Mouse (Mus musculus) forebrain, postnatal 0 days (tissue): ENCODE data around the gene Bhlhe40. TPM values are rescaled to one million over a fixed set of nuclear protein-coding genes. Genes with fewer than 3 reads are reported as not detected.

Experiments
- ATAC-seq: fragments of 200-750 bp; cut with Nextera tagmentation; 2 replicates; pipeline ENCODE4 v1.8.0; 2017; ENCODE audit warnings: mild to moderate bottlenecking, moderate library complexity
- DNase-seq: peaks from one replicate; pipeline ENCODE4 v3.0.0-alpha.2; 2015
- H3K27ac ChIP-seq: fragments of 300-500 bp; sonication (generic); 2 replicates; pipeline ENCODE4 v1.5.1; 2014; ENCODE audit warnings: low read depth, mild to moderate bottlenecking, antibody characterized with exemption, low read length, moderate library complexity, mixed read lengths
- H3K27me3 ChIP-seq: fragments of 300-500 bp; sonication (generic); 2 replicates; pipeline ENCODE4 v1.6.1; 2014; ENCODE audit warnings: mild to moderate bottlenecking, low read length, mixed read lengths; ENCODE audit not compliant: insufficient read depth
- H3K36me3 ChIP-seq: fragments of 300-500 bp; sonication (generic); 2 replicates; pipeline ENCODE4 v1.6.1; 2014; ENCODE audit warnings: mild to moderate bottlenecking, moderate library complexity; ENCODE audit not compliant: insufficient read depth
- H3K4me1 ChIP-seq: fragments of 300-500 bp; sonication (generic); 2 replicates; pipeline ENCODE4 v1.6.1; 2014; ENCODE audit warnings: antibody characterized with exemption; ENCODE audit not compliant: insufficient read depth
- H3K4me2 ChIP-seq: fragments of 300-500 bp; sonication (generic); 2 replicates; pipeline ENCODE4 v1.6.1; 2014; ENCODE audit warnings: low read depth, mild to moderate bottlenecking, moderate library complexity
- H3K4me3 ChIP-seq: fragments of 300-500 bp; sonication (generic); 2 replicates; pipeline ENCODE4 v1.5.1; 2014; ENCODE audit warnings: low read depth, low read length, mixed read lengths
- H3K9ac ChIP-seq: fragments of 300-500 bp; sonication (generic); 2 replicates; pipeline ENCODE4 v1.6.1; 2014; ENCODE audit warnings: mild to moderate bottlenecking
- H3K9me3 ChIP-seq: fragments of 300-500 bp; sonication (generic); 2 replicates; pipeline ENCODE4 v1.6.1; 2016; ENCODE audit warnings: low read length
- CTCF ChIP-seq: sonication (generic); IDR thresholded peaks from 2 replicates; pipeline ENCODE4 v1.5.1; 2016; ENCODE audit warnings: antibody characterized with exemption, control low read depth, low read depth
- WGBS: fragments of 180-500 bp; shearing (Covaris S2); extraction: QIAGEN DNeasy Blood & Tissue Kit; methylation state at CpG from one replicate; pipeline ENCODE4 v1.1.7; 2014; 5-methylcytosine and 5-hydroxymethylcytosine counted together
- polyA plus RNA-seq: library from polyadenylated mRNA; unstranded; fragments of >200 nt; fragmentation: Nextera tagmentation; extraction: Ambion mirVana; gene quantifications from 2 replicates; pipeline ENCODE4 v1.2.1, GENCODE M21; 2015
- total RNA-seq: library from RNA; depleted of rRNA; stranded (reverse); fragments of >200 nt; gene quantifications from 2 replicates; pipeline ENCODE4 v1.2.3, GENCODE M21; 2014

Gene Bhlhe40
- total and polyA plus RNA-seq, 2 experiments from 2014 or later = 8.3 to 11.1 TPM

DNA sequence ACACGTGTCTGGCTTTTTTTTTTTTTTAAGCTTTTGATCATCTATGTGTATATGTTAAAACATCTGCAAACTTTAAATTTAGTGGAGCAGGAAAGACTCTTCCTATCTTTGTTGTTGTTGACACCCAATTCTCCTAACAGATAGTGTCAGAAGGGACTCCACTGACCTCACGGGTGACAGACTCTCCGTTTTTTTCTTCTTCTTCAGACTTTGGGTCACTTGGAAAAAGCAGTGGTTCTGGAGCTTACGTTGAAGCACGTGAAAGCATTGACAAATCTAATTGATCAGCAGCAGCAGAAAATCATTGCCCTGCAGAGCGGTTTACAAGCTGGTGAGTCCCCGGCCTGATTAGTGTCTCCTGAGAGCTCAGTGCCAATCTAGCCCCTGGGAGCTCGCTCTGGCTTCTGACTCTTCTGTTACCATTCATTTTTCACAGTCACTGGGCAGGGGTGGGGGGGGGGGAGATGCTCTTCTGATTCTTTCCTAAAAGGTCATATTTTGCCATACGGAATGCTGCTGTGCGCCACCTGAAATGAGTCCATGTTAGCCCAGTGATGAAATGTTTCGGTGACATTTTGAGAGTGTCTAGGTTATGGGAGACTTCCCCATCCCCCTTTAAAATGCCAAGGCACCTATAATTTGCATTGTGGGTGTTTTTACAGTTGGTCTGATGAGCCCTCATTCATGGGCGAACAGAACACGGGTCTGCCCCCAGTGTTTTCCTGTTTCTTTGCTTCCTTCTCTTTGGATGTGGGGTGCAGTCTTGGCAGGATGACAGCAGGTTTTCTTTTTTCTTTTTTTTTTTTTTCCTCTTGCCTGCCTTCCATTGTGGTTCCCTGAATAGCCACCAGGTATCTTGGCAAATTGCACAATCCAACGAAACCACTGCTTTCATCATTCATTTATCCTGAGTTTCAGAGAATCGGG is 2.1 kb downstream of the Bhlhe40 start:
- H3K36me3 ChIP-seq = no peaks in the 10 kb centered on the region
- no peaks in the 10 kb centered on the region for H3K9me3 ChIP-seq
- H3K4me3 ChIP-seq = peak overlapping the region; percentile 65
- H3K4me1 ChIP-seq = peaks cover 15% of the 10 kb centered on the region; the same call in 1 of the 2 replicates
- 43% methylated on average over 15 of the region's 15 CpGs for WGBS
- no peak for TF ChIP-seq CTCF
- H3K27ac ChIP-seq = no peak overlapping the region
- H3K4me2 ChIP-seq = peak overlapping the region; percentile 95
- no peaks in the 10 kb centered on the region for H3K27me3 ChIP-seq
- DNase-seq (no peak), ATAC-seq (no peak)
- H3K9ac ChIP-seq = no peak overlapping the region

DNA sequence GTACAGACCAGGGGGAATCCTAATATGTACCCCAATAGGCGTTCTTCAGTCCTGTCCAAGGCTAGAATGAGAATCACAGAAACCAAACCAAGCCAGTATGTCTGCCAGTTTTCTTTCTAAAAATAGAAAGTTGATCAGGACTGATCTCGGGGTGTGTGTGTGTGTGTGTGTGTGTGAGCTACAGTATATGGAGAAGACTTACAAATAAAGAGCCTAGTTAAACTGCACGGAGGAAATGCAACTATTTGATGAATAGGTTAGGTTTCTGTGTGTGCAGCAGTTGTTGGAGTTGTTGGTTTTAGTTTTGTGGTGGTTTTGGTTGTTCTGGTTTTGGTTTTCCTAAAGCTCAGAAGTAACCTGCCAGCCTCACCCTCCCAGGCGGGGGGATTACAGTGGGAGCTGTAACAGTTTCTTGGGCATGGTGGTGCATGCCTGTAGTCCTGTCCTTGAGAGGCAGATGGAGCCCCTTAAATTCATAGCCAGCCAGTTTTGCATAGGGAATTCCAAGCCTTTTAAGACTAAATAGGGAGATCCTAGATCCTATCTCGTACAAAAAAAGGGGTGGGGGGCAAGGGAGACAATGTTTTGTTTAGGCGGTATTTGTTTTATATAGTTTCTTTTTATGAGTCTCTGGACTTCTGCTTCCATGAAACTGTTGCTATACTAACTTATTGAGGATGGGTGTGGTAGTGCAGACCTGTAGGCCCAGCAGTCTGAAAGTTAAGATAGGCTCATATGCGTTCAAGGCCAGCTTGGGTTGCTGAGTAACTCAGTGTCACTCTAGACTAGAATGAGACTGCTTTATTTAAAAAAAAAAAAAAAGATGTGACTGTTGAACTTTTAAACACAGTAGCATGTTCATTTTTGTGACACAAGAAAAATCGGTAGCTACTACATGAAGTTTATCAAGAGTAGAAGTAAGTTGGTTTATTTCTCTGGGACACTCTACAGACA is 3.1 kb downstream of the Bhlhe40 start:
- Histone ChIP-seq H3K27ac (no peak overlapping the region), H3K9ac (no peak overlapping the region), H3K27me3 (no peaks in the 10 kb centered on the region), H3K9me3 (no peaks in the 10 kb centered on the region), H3K4me3 (peak overlapping the region; percentile 16), H3K4me1 (peaks cover 22% of the 10 kb centered on the region), H3K36me3 (no peaks in the 10 kb centered on the region), H3K4me2 (peak overlapping the region; percentile 95)
- ATAC-seq (no peak), DNase-seq (no peak)
- 56% methylated on average over 8 of the region's 8 CpGs for WGBS
- no peak for TF ChIP-seq CTCF

DNA sequence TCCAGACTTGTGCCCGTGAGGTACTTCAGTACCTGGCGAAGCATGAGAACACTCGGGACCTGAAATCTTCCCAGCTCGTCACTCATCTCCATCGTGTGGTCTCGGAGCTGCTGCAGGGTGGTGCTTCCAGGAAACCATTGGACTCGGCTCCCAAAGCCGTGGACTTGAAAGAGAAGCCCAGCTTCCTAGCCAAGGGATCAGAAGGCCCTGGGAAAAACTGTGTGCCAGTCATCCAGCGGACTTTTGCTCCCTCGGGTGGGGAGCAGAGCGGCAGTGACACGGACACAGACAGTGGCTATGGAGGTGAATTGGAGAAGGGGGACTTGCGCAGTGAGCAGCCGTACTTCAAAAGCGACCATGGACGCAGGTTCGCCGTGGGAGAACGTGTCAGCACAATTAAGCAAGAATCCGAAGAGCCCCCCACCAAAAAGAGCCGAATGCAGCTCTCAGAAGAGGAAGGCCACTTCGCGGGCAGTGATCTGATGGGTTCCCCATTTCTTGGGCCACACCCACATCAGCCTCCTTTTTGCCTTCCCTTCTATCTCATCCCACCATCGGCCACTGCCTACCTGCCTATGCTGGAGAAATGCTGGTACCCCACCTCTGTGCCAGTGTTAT is 4.2 kb downstream of the Bhlhe40 start:
- no peak overlapping the region for H3K27ac ChIP-seq
- no peaks in the 10 kb centered on the region for H3K36me3 ChIP-seq
- no peak overlapping the region for H3K9ac ChIP-seq
- no peak overlapping the region for H3K4me2 ChIP-seq
- H3K27me3 ChIP-seq = no peaks in the 10 kb centered on the region
- no peak for TF ChIP-seq CTCF
- DNase-seq (no peak), ATAC-seq (no peak)
- 85% methylated on average over 24 of the region's 24 CpGs for WGBS
- no peaks in the 10 kb centered on the region for H3K9me3 ChIP-seq
- no peak overlapping the region for H3K4me3 ChIP-seq
- H3K4me1 ChIP-seq = peaks cover 23% of the 10 kb centered on the region

DNA sequence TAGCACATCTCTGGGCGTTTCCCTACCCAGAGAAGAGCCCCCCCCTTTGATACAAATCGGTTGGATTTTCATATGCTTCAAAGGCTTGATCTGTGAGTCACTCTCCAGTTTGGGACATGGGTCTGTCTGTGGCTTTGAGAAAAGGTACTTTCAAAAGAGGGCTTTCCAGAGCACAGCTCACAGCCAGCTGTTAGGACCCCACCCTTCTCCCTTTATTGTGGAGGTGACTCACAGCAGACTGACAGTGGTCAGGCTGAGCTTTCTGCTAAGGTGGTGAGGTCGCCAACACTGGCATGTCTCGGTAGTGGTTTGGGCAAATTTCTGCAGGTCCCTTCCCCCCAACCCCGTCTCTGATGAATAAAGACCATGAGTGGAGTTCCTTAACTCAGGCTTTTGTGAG is 5.2 kb downstream of the Bhlhe40 start:
- no peak for TF ChIP-seq CTCF

DNA sequence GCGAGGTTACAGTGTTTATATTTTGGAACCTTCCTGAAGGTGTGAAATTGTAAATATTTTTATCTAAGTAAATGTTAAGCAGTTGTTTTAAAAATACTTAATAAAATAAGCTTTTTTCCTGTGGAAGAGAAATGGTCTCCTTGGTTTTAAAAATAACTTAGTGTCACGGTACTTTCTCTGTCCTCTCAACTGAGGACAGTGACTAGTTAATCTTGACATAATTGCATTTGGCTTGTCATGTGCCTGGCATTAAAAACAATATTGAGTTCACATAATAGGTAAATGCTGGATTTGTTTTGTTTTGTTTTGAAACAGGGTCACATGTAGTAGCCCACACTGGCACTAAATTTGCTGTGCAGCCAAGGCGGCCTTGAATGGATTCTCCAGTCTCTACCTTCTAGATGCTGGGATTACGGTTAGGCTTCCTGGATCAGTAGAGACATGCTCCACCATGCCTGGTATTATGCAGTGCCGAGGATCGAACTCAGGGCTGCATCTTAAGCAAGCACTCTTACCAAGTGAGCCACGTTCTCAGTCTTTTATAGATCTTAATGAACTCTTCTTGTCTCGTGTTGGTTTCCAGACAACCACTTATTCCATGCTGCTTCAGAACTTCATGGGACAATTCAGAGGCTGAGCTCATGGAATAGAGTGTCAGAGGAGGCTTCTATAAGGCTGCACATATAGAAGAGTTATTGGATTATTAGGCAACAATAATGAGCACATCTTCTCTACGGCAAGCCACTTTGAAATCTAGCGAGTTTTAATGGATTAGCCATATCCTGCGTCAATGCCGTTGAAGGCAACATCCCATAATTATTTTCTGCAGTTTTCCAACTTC is 6.4 kb downstream of the Bhlhe40 start:
- H3K4me1 ChIP-seq = peaks cover 14% of the 10 kb centered on the region
- no peak overlapping the region for H3K4me3 ChIP-seq
- no peak overlapping the region for H3K9ac ChIP-seq
- WGBS = 78% methylated on average over 12 of the region's 12 CpGs
- no peak overlapping the region for H3K27ac ChIP-seq
- no peaks in the 10 kb centered on the region for H3K27me3 ChIP-seq
- DNase-seq (no peak), ATAC-seq (no peak)
- no peaks in the 10 kb centered on the region for H3K9me3 ChIP-seq
- no peak overlapping the region for H3K4me2 ChIP-seq
- no peaks in the 10 kb centered on the region for H3K36me3 ChIP-seq
- TF ChIP-seq CTCF = no peak

More for the DNA sequence above, 5.2 kb downstream of the Bhlhe40 start:
- 71% methylated on average over 5 of the region's 5 CpGs for WGBS
- peaks cover 23% of the 10 kb centered on the region for H3K4me1 ChIP-seq
- H3K4me3 ChIP-seq = no peak overlapping the region
- no peaks in the 10 kb centered on the region for H3K27me3 ChIP-seq
- no peak for DNase-seq
- H3K9ac ChIP-seq = no peak overlapping the region
- no peak for ATAC-seq
- no peaks in the 10 kb centered on the region for H3K36me3 ChIP-seq
- no peaks in the 10 kb centered on the region for H3K9me3 ChIP-seq
- no peak overlapping the region for H3K4me2 ChIP-seq
- H3K27ac ChIP-seq = no peak overlapping the region

DNA sequence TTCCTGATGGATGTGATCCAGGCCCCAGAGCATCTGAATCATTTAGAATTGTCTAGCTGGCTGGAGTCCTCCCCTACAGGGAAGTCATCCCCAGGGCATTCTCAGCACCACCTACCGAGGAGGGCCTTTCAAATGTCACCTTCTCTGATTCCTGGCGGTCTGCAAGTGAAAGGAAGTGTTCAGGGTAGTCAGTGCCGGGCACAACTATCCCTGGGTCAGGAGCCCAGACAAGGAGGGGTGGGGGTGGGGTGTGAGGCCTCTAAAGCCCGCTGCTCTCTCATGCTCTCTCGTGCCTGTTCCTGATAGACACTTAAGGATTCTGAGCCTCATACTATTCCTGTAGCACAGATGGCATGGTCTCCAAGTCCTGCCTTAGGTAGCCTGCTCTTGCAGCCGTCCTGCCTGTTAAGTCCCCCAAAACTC is 7.2 kb downstream of the Bhlhe40 start:
- Histone ChIP-seq H3K9ac (peak overlapping the region; percentile 25; the same call in 1 of the 2 replicates), H3K4me1 (peaks cover 14% of the 10 kb centered on the region), H3K36me3 (no peaks in the 10 kb centered on the region), H3K27me3 (no peaks in the 10 kb centered on the region), H3K27ac (no peak overlapping the region; the same call in 1 of the 2 replicates), H3K4me3 (no peak overlapping the region), H3K9me3 (no peaks in the 10 kb centered on the region), H3K4me2 (peak overlapping the region; percentile 60; the same call in 1 of the 2 replicates)
- no peak for TF ChIP-seq CTCF
- no peak for DNase-seq
- peak; percentile 12 for ATAC-seq
- 22% methylated on average over 6 of the region's 6 CpGs for WGBS
